27 mouse cellular contexts compared by ENCODE assay signal in genomic region chr7:36526692-36527091, GRCm38 (mm10).
DNase-seq lines count a peak whose midpoint lies in the region; ATAC-seq and TF ChIP-seq lines count a peak whose summit lies in the region.
"Had no signal": no experiment of that assay in that cellular context is flagged by ENCODE, and none has a peak within 500 bp of the region (broad histone marks: within the 10 kb centered on the region; RNA-seq: fewer than 3 reads in every experiment).

No protein-coding gene starts in this region.

- peak; percentile 29 for DNase-seq in embryo, embryonic 10.5 days (ENCODE audit: low spot score)
- DNase-seq in embryo, embryonic 10 days (ENCODE audit: low spot score), result no peak
- DNase-seq in heart, adult 11 months, result peak; percentile 73
- no peak for DNase-seq in heart, postnatal 36 days
- DNase-seq in midbrain, embryonic 11.5 days (ENCODE audit: low spot score, missing footprints), result no peak
- no peak for DNase-seq in midbrain, postnatal 0 days (ENCODE audit: low spot score)
- peak; percentile 29 for DNase-seq in brain, embryonic 14.5 days (ENCODE audit: low read depth)
- DNase-seq: adrenal gland, adult 8-10 months; adrenal gland, postnatal 14 days; adrenal gland, postnatal 36 days; B cell, adult 2 months; cerebellum, adult 11 months; cerebellum, adult 18-20 months; cerebellum, adult 8-10 months; cerebellum, adult 9-11 months; cerebellum, postnatal 14 days; cerebellum, postnatal 36 days had no signal

- peaks cover 6% of the 10 kb centered on the region; the same call in 1 of the 2 replicates for H3K4me1 ChIP-seq in midbrain, embryonic 11.5 days (ENCODE audit: control insufficient read depth, insufficient read depth, low read length)
- H3K4me1 ChIP-seq in midbrain, postnatal 0 days (ENCODE audit: insufficient read depth, low read length), result no peaks in the 10 kb centered on the region

- H3K4me3 ChIP-seq in midbrain, embryonic 11.5 days (ENCODE audit: low read depth, low read length), result no peak overlapping the region
- no peak overlapping the region for H3K4me3 ChIP-seq in midbrain, postnatal 0 days (ENCODE audit: low read depth, low read length)
- H3K4me3 ChIP-seq: embryonic facial prominence, embryonic 13.5 days; embryonic facial prominence, embryonic 15.5 days; erythroblast, embryonic 14.5 days; forebrain, embryonic 10.5 days; forebrain, embryonic 12.5 days had no signal

- H3K4me2 ChIP-seq in midbrain, embryonic 11.5 days, result no peak overlapping the region
- H3K4me2 ChIP-seq in midbrain, postnatal 0 days (ENCODE audit: low read depth, low read length, poor library complexity, severe bottlenecking), result no peak overlapping the region
- H3K4me2 ChIP-seq: embryonic facial prominence, embryonic 13.5 days; embryonic facial prominence, embryonic 15.5 days; forebrain, embryonic 12.5 days had no signal

- H3K9me3 ChIP-seq in midbrain, embryonic 11.5 days (ENCODE audit: control insufficient read depth, low read length), result no peaks in the 10 kb centered on the region
- H3K9me3 ChIP-seq in midbrain, postnatal 0 days (ENCODE audit: low read length), result no peaks in the 10 kb centered on the region
- H3K9me3 ChIP-seq: embryonic facial prominence, embryonic 13.5 days; embryonic facial prominence, embryonic 15.5 days; forebrain, embryonic 10.5 days; forebrain, embryonic 12.5 days had no signal

- H3K27me3 ChIP-seq in midbrain, embryonic 11.5 days (ENCODE audit: control insufficient read depth, insufficient read depth, low read length), result peaks cover 4% of the 10 kb centered on the region; the same call in 1 of the 2 replicates
- no peaks in the 10 kb centered on the region for H3K27me3 ChIP-seq in midbrain, postnatal 0 days (ENCODE audit: insufficient read depth, low read length)
- H3K27me3 ChIP-seq: CH12.LX; embryonic facial prominence, embryonic 15.5 days; forebrain, embryonic 12.5 days had no signal

- intact Hi-C loops in heart, postnatal 36 days (cut with DNase I), result no loop called here

- H3K27ac ChIP-seq in midbrain, embryonic 11.5 days (ENCODE audit: low read depth, low read length), result no peak overlapping the region
- H3K27ac ChIP-seq in midbrain, postnatal 0 days (ENCODE audit: low read depth, low read length), result no peak overlapping the region
- H3K27ac ChIP-seq: embryonic facial prominence, embryonic 13.5 days; embryonic facial prominence, embryonic 15.5 days; forebrain, embryonic 10.5 days; forebrain, embryonic 12.5 days had no signal

- WGBS in midbrain, embryonic 11.5 days, result 8% methylated on average over 3 of the region's 3 CpGs
- WGBS in midbrain, postnatal 0 days, result 30% methylated on average over 3 of the region's 3 CpGs

- no peaks in the 10 kb centered on the region for H3K36me3 ChIP-seq in midbrain, embryonic 11.5 days (ENCODE audit: control insufficient read depth, insufficient read depth, low read length)
- H3K36me3 ChIP-seq in midbrain, postnatal 0 days (ENCODE audit: insufficient read depth, low read length), result no peaks in the 10 kb centered on the region
- H3K36me3 ChIP-seq: embryonic facial prominence, embryonic 13.5 days; embryonic facial prominence, embryonic 15.5 days; forebrain, embryonic 10.5 days; forebrain, embryonic 12.5 days; G1E had no signal

- H3K9ac ChIP-seq in midbrain, embryonic 11.5 days (ENCODE audit: low read length), result no peak overlapping the region
- no peak overlapping the region for H3K9ac ChIP-seq in midbrain, postnatal 0 days (replicated peaks; ENCODE audit: low read length, poor library complexity, severe bottlenecking)
- H3K9ac ChIP-seq: embryonic facial prominence, embryonic 13.5 days; embryonic facial prominence, embryonic 15.5 days; forebrain, embryonic 12.5 days had no signal

- no peak for TF ChIP-seq CTCF in midbrain, postnatal 0 days (IDR thresholded peaks at IDR 0.05)
- TF ChIP-seq CTCF in brain, embryonic 14.5 days (IDR thresholded peaks at IDR 0.05; ENCODE audit: borderline replicate concordance, extremely low read depth, insufficient read depth, insufficient read length), result no peak

- ATAC-seq in midbrain, embryonic 11.5 days (ENCODE audit: low FRiP score), result peak; percentile 50; the same call in 1 of the 2 replicates
- ATAC-seq in midbrain, postnatal 0 days (ENCODE audit: low FRiP score), result no peak
- ATAC-seq: activated CD4-positive, CD25-positive, alpha-beta regulatory T cell, adult 4 months; CD4-positive, CD25-positive, alpha-beta regulatory T cell, adult 4 months; Patski had no signal

- TF ChIP-seq POLR2A in brain, embryonic 14.5 days (IDR thresholded peaks at IDR 0.05; ENCODE audit: borderline replicate concordance, extremely low read depth, insufficient read depth, insufficient read length, poor library complexity, severe bottlenecking), result no peak

Comparison
In these comparisons a context has a peak if more than half of its experiments do, and no peak if none do; other contexts are left out.
1. DNase-seq: peak in embryo, embryonic 10.5 days (single experiment), heart, adult 11 months (single experiment) and brain, embryonic 14.5 days (single experiment); none in embryo, embryonic 10 days (single experiment), heart, postnatal 36 days (0 of 2), midbrain, embryonic 11.5 days (single experiment) and midbrain, postnatal 0 days (single experiment).